ENCODE assay signal across 15 mouse cellular contexts in the genomic region with DNA sequence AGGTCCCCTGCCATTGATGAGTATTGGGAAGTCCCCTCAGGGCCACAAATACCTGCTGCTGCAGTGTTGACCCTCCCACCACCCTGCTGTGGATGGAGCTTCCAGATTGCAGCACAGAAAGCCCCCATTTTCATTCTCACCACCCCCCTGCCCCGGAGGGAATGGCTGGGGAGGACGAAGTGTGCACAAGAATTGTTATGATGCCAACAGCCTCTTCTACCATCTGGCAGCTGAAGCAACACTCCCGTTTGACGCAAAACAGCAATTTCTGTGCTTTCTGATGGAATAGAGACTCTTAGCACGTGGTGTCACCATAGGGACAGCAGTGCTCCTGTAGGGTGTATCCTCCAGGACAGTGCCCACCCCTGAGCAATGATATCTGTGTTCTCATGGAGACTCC.
A peak's percentile ranks its signal among the peaks of the same experiment; 100 is the strongest.
DNase-seq lines count a peak whose midpoint lies in the region; ATAC-seq and TF ChIP-seq lines count a peak whose summit lies in the region.
"Had no signal": no experiment of that assay in that cellular context is flagged by ENCODE, and none has a peak within 500 bp of the region (broad histone marks: within the 10 kb centered on the region; RNA-seq: fewer than 3 reads in every experiment).

No protein-coding gene starts in this region.

- no peak for TF ChIP-seq CTCF in cortical plate, adult 2 months (IDR thresholded peaks at IDR 0.05; ENCODE audit: extremely low read depth, insufficient read depth, low read length)
- no peak for TF ChIP-seq CTCF in intestine, postnatal 0 days (IDR thresholded peaks at IDR 0.05; ENCODE audit: low read depth)

- no peak for ATAC-seq in monocyte, adult 5-6 weeks (replicated peaks; ENCODE audit: insufficient number of reproducible peaks, low FRiP score, low TSS enrichment, poor library complexity, severe bottlenecking)
- ATAC-seq in intestine, postnatal 0 days = no peak
- ATAC-seq: lung, postnatal 0 days had no signal

- H3K4me3 ChIP-seq in cortical plate, adult 2 months (ENCODE audit: insufficient read depth, low read length) = no peak overlapping the region
- H3K4me3 ChIP-seq in intestine, postnatal 0 days (ENCODE audit: low read depth, low read length) = no peak overlapping the region
- H3K4me3 ChIP-seq: embryonic facial prominence, embryonic 12.5 days; heart, embryonic 12.5 days; midbrain, embryonic 12.5 days; neural tube, embryonic 13.5 days had no signal

- DNase-seq in frontal cortex, adult 2 months (ENCODE audit: extremely low spot score in 1 of 2, low spot score in 1 of 2) = peak; percentile 46 to 78
- DNase-seq in layer of hippocampus, postnatal 14 days (ENCODE audit: low spot score in 2 of 2) = peak; percentile 38 to 69
- peak; percentile 65 for DNase-seq in right cerebral cortex, adult 18-20 months
- no peak for DNase-seq in gastrocnemius, postnatal 25 days
- DNase-seq: adrenal gland, postnatal 25 days; cerebellum, adult 18-20 months had no signal

- no peaks in the 10 kb centered on the region for H3K9me3 ChIP-seq in intestine, postnatal 0 days (ENCODE audit: control insufficient read depth)
- H3K9me3 ChIP-seq: embryonic facial prominence, embryonic 12.5 days; midbrain, embryonic 12.5 days had no signal

- no peaks in the 10 kb centered on the region for H3K27me3 ChIP-seq in intestine, postnatal 0 days (replicated peaks; ENCODE audit: control insufficient read depth, insufficient read depth, low read length)
- H3K27me3 ChIP-seq: embryonic facial prominence, embryonic 12.5 days; heart, embryonic 12.5 days; midbrain, embryonic 12.5 days; neural tube, embryonic 13.5 days had no signal

- 75% methylated on average over 5 of the region's 5 CpGs for WGBS in intestine, postnatal 0 days

- H3K4me1 ChIP-seq in cortical plate, adult 2 months (ENCODE audit: control insufficient read depth, insufficient read depth, low read length) = peaks cover 5% of the 10 kb centered on the region
- H3K4me1 ChIP-seq in intestine, postnatal 0 days (replicated peaks; ENCODE audit: control insufficient read depth, insufficient read depth, low read length) = no peaks in the 10 kb centered on the region
- H3K4me1 ChIP-seq: embryonic facial prominence, embryonic 12.5 days; heart, embryonic 12.5 days; midbrain, embryonic 12.5 days; neural tube, embryonic 13.5 days had no signal

- TF ChIP-seq POLR2A in cortical plate, adult 2 months (IDR thresholded peaks at IDR 0.05; ENCODE audit: extremely low read depth, insufficient read depth, low read length) = no peak

- H3K4me2 ChIP-seq in intestine, postnatal 0 days (replicated peaks; ENCODE audit: low read depth) = no peak overlapping the region
- H3K4me2 ChIP-seq: embryonic facial prominence, embryonic 12.5 days; heart, embryonic 12.5 days; midbrain, embryonic 12.5 days; neural tube, embryonic 13.5 days had no signal

- no peak overlapping the region for H3K9ac ChIP-seq in intestine, postnatal 0 days (ENCODE audit: low read depth, low read length)
- H3K9ac ChIP-seq: embryonic facial prominence, embryonic 12.5 days; heart, embryonic 12.5 days; midbrain, embryonic 12.5 days; neural tube, embryonic 13.5 days had no signal

- H3K27ac ChIP-seq in cortical plate, adult 2 months (ENCODE audit: insufficient read depth, low read length) = peak overlapping the region; percentile 36; the same call in 1 of the 2 replicates
- H3K27ac ChIP-seq in intestine, postnatal 0 days (ENCODE audit: low read depth, low read length) = no peak overlapping the region
- H3K27ac ChIP-seq: embryonic facial prominence, embryonic 12.5 days; midbrain, embryonic 12.5 days; neural tube, embryonic 13.5 days; stomach, postnatal 0 days had no signal

- no peaks in the 10 kb centered on the region for H3K36me3 ChIP-seq in intestine, postnatal 0 days (ENCODE audit: control insufficient read depth, insufficient read depth)
- H3K36me3 ChIP-seq: embryonic facial prominence, embryonic 12.5 days; heart, embryonic 12.5 days; midbrain, embryonic 12.5 days; neural tube, embryonic 13.5 days had no signal
